Comparison of ENCODE assay signal across 21 mouse cellular contexts in genomic region chr12:89788794-89789193, GRCm38 (mm10).
A peak's percentile ranks its signal among the peaks of the same experiment; 100 is the strongest.
DNase-seq lines count a peak whose midpoint lies in the region; ATAC-seq and TF ChIP-seq lines count a peak whose summit lies in the region.
"Had no signal": no experiment of that assay in that cellular context is flagged by ENCODE, and none has a peak within 500 bp of the region (broad histone marks: within the 10 kb centered on the region; RNA-seq: fewer than 3 reads in every experiment).

No protein-coding gene starts in this region.

- no peak for TF ChIP-seq EP300 in liver, postnatal 0 days (IDR thresholded peaks at IDR 0.05; ENCODE audit: low read depth)

- H3K9ac ChIP-seq in hindbrain, postnatal 0 days (replicated peaks; ENCODE audit: low read length), result no peak overlapping the region
- H3K9ac ChIP-seq in hindbrain, embryonic 11.5 days (ENCODE audit: low read depth, low read length), result no peak overlapping the region
- no peak overlapping the region for H3K9ac ChIP-seq in liver, postnatal 0 days (replicated peaks)
- H3K9ac ChIP-seq: heart, embryonic 13.5 days; hindbrain, embryonic 15.5 days; limb, embryonic 12.5 days; liver, embryonic 12.5 days; lung, embryonic 14.5 days; stomach, embryonic 15.5 days had no signal

- H3K4me1 ChIP-seq in hindbrain, postnatal 0 days (ENCODE audit: insufficient read depth, low read length), result no peaks in the 10 kb centered on the region
- no peaks in the 10 kb centered on the region for H3K4me1 ChIP-seq in hindbrain, embryonic 11.5 days (replicated peaks; ENCODE audit: control insufficient read depth, insufficient read depth, low read length)
- no peaks in the 10 kb centered on the region for H3K4me1 ChIP-seq in liver, postnatal 0 days (ENCODE audit: insufficient read depth)
- no peaks in the 10 kb centered on the region for H3K4me1 ChIP-seq in kidney, adult 2 months (ENCODE audit: control insufficient read depth, insufficient read depth, low read length)
- H3K4me1 ChIP-seq: heart, embryonic 13.5 days; hindbrain, embryonic 15.5 days; limb, embryonic 12.5 days; liver, embryonic 12.5 days; stomach, embryonic 15.5 days had no signal

- no peak overlapping the region for H3K27ac ChIP-seq in hindbrain, postnatal 0 days
- H3K27ac ChIP-seq in hindbrain, embryonic 11.5 days (ENCODE audit: low read depth, low read length), result no peak overlapping the region
- no peak overlapping the region for H3K27ac ChIP-seq in liver, postnatal 0 days (ENCODE audit: low read depth)
- no peak overlapping the region for H3K27ac ChIP-seq in kidney, adult 2 months (ENCODE audit: insufficient read depth, low read depth, low read length)
- H3K27ac ChIP-seq: heart, embryonic 13.5 days; hindbrain, embryonic 15.5 days; kidney, postnatal 0 days; limb, embryonic 12.5 days; liver, embryonic 12.5 days; stomach, embryonic 15.5 days had no signal

- H3K36me3 ChIP-seq in hindbrain, postnatal 0 days (ENCODE audit: insufficient read depth, low read length), result no peaks in the 10 kb centered on the region
- H3K36me3 ChIP-seq in hindbrain, embryonic 11.5 days (ENCODE audit: control insufficient read depth, insufficient read depth, low read length), result no peaks in the 10 kb centered on the region
- H3K36me3 ChIP-seq in liver, postnatal 0 days (replicated peaks; ENCODE audit: insufficient read depth, low read length), result no peaks in the 10 kb centered on the region
- H3K36me3 ChIP-seq in kidney, adult 2 months (ENCODE audit: control insufficient read depth, insufficient read depth, low read length), result no peaks in the 10 kb centered on the region
- H3K36me3 ChIP-seq: heart, embryonic 13.5 days; hindbrain, embryonic 15.5 days; limb, embryonic 12.5 days; liver, embryonic 12.5 days; stomach, embryonic 15.5 days had no signal

- peak; percentile 20 for DNase-seq in hindbrain, postnatal 0 days (ENCODE audit: low spot score)
- DNase-seq in hindbrain, embryonic 11.5 days (ENCODE audit: low spot score), result no peak
- peak; percentile 71 for DNase-seq in cerebellum, adult 11 months
- DNase-seq in cerebellum, adult 8-10 months, result peak; percentile 77
- DNase-seq in layer of hippocampus, adult 9-10 months (ENCODE audit: low spot score), result peak; percentile 55
- no peak for DNase-seq in liver, postnatal 0 days
- no peak for DNase-seq in kidney, adult 2 months
- DNase-seq: adrenal gland, adult 2 months; heart, adult 11 months; heart, postnatal 36 days; lung, embryonic 14.5 days; lung, postnatal 4 days; right cerebral cortex, postnatal 25 days; thymus, adult 18-20 months had no signal

- H3K4me2 ChIP-seq in hindbrain, postnatal 0 days (ENCODE audit: low read depth, low read length), result no peak overlapping the region
- no peak overlapping the region for H3K4me2 ChIP-seq in hindbrain, embryonic 11.5 days (replicated peaks; ENCODE audit: low read depth, low read length)
- H3K4me2 ChIP-seq in liver, postnatal 0 days (ENCODE audit: low read depth, low read length), result no peak overlapping the region
- H3K4me2 ChIP-seq: heart, embryonic 13.5 days; hindbrain, embryonic 15.5 days; limb, embryonic 12.5 days; liver, embryonic 12.5 days; lung, embryonic 14.5 days; stomach, embryonic 15.5 days had no signal

- no peak for TF ChIP-seq CTCF in hindbrain, postnatal 0 days (IDR thresholded peaks at IDR 0.05; ENCODE audit: low read depth)
- no peak for TF ChIP-seq CTCF in liver, postnatal 0 days (IDR thresholded peaks at IDR 0.05; ENCODE audit: low read depth)
- no peak for TF ChIP-seq CTCF in kidney, adult 2 months (conservative IDR thresholded peaks at IDR 0.05; ENCODE audit: insufficient read depth, insufficient read length, low read depth, low read length)

- H3K9me3 ChIP-seq in hindbrain, postnatal 0 days (ENCODE audit: low read length), result no peaks in the 10 kb centered on the region
- H3K9me3 ChIP-seq in hindbrain, embryonic 11.5 days (ENCODE audit: control insufficient read depth, low read length), result no peaks in the 10 kb centered on the region
- H3K9me3 ChIP-seq in liver, postnatal 0 days (ENCODE audit: low read length), result no peaks in the 10 kb centered on the region
- H3K9me3 ChIP-seq: heart, embryonic 13.5 days; hindbrain, embryonic 15.5 days; limb, embryonic 12.5 days; liver, embryonic 12.5 days; stomach, embryonic 15.5 days had no signal

- no peak overlapping the region for H3K4me3 ChIP-seq in hindbrain, postnatal 0 days (ENCODE audit: low read length)
- no peak overlapping the region for H3K4me3 ChIP-seq in hindbrain, embryonic 11.5 days (ENCODE audit: low read depth, low read length)
- no peak overlapping the region for H3K4me3 ChIP-seq in liver, postnatal 0 days (ENCODE audit: low read depth, low read length)
- H3K4me3 ChIP-seq in kidney, adult 2 months (ENCODE audit: insufficient read depth, low read depth, low read length), result no peak overlapping the region
- H3K4me3 ChIP-seq: heart, embryonic 13.5 days; hindbrain, embryonic 15.5 days; limb, embryonic 12.5 days; liver, embryonic 12.5 days; stomach, embryonic 15.5 days had no signal

- WGBS in hindbrain, postnatal 0 days, result 56% methylated on average over 3 of the region's 3 CpGs
- 90% methylated on average over 3 of the region's 3 CpGs for WGBS in hindbrain, embryonic 11.5 days
- 74% methylated on average over 3 of the region's 3 CpGs for WGBS in liver, postnatal 0 days (ENCODE audit: insufficient replicate concordance)
- 81% methylated on average over 3 of the region's 3 CpGs for WGBS in kidney, adult 2 months

- TF ChIP-seq POLR2A in kidney, adult 2 months (IDR thresholded peaks at IDR 0.05; ENCODE audit: low read depth, low read length), result no peak

- no peak for ATAC-seq in hindbrain, postnatal 0 days
- ATAC-seq in hindbrain, embryonic 11.5 days (ENCODE audit: low FRiP score), result no peak
- ATAC-seq in liver, postnatal 0 days, result no peak
- ATAC-seq: intestine, postnatal 0 days; liver, embryonic 12.5 days had no signal

- no peaks in the 10 kb centered on the region for H3K27me3 ChIP-seq in hindbrain, postnatal 0 days (ENCODE audit: insufficient read depth, low read length)
- H3K27me3 ChIP-seq in hindbrain, embryonic 11.5 days (ENCODE audit: control insufficient read depth, insufficient read depth, low read length), result no peaks in the 10 kb centered on the region
- H3K27me3 ChIP-seq in liver, postnatal 0 days (ENCODE audit: insufficient read depth, low read length), result no peaks in the 10 kb centered on the region
- no peaks in the 10 kb centered on the region for H3K27me3 ChIP-seq in kidney, adult 2 months (replicated peaks; ENCODE audit: control insufficient read depth, insufficient read depth, low read length)
- H3K27me3 ChIP-seq: heart, embryonic 13.5 days; hindbrain, embryonic 15.5 days; limb, embryonic 12.5 days; liver, embryonic 12.5 days; stomach, embryonic 15.5 days had no signal

Comparison
In these comparisons a context has a peak if more than half of its experiments do, and no peak if none do; other contexts are left out.
1. DNase-seq: peak in hindbrain, postnatal 0 days (single experiment), cerebellum, adult 11 months (single experiment), cerebellum, adult 8-10 months (single experiment) and layer of hippocampus, adult 9-10 months (single experiment); none in hindbrain, embryonic 11.5 days (single experiment), liver, postnatal 0 days (single experiment) and kidney, adult 2 months (single experiment).